Mouse (Mus musculus) left cerebral cortex, adult 11 months (tissue): Measurements from ENCODE around the gene Cars2.
"Not testable (repeated sequence)": the region's sequence is repeated elsewhere in the genome, so short reads cannot be mapped to it uniquely, and the experiment has no call there.

Experiments
- DNase-seq: peaks from one replicate; pipeline ENCODE4 v3.0.0; 2022; ENCODE audit warnings: low spot score

Gene Cars2

DNA sequence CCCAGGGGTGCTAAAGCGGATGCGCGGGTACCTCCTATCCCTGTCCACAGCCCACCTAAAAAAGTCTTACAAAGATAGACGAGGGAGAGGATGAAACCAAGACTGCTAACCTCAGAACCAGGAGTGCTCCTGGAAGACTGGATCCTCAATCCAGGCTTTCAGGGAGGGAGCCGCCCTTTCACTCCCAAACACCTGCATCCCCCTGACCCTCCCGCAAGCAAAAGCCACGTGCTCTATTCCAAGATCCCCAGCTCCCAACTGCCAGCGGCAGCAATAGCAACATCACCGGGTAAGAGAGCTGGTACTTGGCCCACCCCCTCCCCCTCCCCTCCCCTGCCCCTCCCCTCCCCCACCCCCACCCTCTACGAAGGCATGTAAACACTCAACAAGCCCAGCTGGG, 75.2 kb downstream of the Cars2 start:
- DNase-seq, result no peak

DNA sequence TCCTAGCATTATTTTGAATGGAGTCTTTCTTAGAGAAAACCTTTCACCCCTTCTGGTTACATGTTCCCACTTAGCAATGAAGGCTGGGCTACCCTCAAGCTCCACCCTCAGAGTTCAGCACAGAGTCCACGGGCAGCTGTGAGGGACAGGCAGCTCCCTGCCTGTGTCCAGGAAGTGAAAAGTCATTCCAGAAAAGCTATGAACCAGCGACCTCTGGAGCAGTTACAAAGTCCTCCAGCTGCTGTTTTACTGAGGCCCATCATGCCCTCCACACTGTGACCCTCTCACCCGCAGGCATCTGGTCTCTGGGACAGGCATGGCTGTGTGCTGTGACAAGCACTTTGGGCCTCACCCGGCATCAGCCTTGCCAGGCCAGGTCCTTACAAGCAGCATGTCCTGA, 77.5 kb downstream of the Cars2 start:
- DNase-seq, result no peak

DNA sequence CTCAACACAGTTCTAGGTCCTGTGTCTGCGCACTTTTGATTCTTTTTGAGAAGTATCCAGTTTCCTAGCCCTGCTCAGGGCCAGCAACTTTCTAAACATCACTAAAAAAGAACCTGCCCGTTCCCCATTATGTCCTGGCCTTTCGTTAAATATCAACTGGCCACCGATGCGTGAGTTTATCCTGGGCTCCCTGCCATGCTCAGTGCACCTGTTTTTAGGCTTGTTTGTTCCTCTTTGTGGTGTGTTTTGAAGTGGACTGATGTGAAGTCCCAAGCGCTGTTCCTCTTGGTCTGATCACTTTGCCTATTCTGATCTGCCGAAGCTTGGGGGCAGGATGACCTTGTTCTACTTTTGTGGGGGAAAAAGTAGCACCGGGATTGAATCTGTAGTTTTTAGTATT, 79.3 kb downstream of the Cars2 start:
- no peak for DNase-seq

DNA sequence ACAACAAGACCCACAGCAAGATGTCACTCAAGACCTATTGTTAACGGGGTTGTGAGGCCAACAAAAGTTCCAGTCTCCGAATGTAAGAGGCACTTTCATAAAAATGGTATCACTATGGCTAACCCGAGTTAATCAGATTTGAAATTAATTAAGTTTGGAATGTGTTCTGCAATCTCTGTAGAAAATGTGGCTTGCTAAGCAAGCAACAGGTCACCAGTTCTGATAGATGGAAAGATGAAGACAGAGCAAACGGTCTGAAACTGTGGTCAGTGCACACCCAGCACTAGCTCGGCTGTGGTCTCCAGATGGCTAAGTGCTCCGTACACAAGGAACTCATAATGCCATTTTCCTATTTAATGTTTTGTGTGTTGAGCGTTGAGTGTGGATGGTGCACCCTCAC, 79.9 kb downstream of the Cars2 start:
- no peak for DNase-seq

DNA sequence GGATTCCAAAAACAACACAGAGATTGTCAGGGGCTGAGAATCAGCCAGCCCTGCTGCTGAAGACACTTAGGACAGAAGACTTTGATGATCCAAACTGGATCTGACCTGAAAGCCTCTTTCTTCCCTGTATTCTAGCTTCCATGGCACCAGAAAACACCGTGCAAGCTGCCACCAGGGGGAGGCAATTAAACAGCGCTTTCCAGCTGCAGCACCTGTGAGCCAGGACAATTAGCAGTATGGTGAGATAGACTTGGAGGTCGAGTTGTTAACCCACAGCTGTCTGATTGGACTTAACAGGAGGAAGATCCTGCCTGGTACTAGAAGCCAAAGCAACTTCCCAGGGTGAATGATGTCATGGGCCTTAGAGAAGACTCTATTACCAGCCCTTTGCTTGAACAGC, 81.5 kb downstream of the Cars2 start:
- DNase-seq, result no peak

DNA sequence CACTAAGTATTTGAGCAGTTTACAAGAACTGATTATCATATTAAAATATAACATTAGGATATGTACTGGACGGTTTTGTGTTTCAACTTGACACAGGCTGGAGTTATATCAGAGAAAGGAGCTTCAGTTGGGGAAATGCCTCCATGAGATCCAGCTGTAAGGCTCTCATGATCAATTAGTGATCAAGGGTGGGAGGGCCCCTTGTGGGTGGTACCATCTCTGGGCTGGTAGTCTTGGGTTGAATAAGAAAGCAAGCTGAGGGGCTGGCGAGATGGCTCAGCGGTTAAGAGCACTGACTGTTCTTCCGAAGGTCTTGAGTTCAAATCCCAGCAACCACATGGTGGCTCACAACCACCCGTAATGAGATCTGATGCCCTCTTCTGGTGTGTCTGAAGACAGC, 84.1 kb downstream of the Cars2 start:
- DNase-seq, result not testable (repeated sequence)

DNA sequence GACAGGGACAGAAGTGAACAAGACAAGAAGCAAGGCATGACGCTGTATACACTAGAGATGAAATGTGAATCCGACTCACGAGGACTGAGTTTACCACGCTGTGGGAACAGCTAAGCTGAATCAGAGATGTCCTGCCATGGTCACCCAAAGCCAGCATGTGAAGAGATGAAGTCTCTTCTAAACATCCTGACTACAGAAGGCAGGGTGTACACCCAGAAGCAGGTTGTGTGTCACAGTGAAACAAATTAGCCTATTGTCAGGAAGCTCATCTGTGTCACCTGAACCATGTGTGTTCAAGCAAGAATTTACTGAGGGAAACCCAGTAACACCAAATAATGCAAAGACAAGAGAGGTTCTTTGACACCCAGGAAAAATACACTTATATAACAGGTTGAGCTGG, 85.0 kb downstream of the Cars2 start:
- DNase-seq, result no peak

DNA sequence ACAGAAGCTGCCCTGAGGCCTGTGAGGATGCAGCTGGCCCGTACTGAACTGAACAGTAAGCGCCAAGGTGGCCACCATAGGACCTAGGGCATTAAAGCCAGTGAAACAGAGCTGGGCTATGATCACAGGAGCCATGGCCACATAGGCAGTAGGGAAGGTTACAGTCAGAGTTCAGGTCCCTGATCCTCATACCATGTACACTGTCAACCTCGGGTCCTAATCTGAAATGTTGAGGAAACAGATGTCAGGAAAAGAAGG, 85.9 kb downstream of the Cars2 start:
- no peak for DNase-seq
